Mouse (Mus musculus) C2C12 (cell line): ENCODE data around the gene Rtl1.

Experiments used
- CTCF ChIP-seq: IDR thresholded peaks from one replicate; pipeline ENCODE4 v1.5.1; 2011; ENCODE audit not compliant: control insufficient read depth, insufficient read depth, insufficient read length
- FOSL1 ChIP-seq: IDR thresholded peaks from one replicate; pipeline ENCODE4 v1.8.0; 2011; ENCODE audit warnings: mild to moderate bottlenecking, low read length; ENCODE audit not compliant: poor library complexity, insufficient read depth, severe bottlenecking
- USF1 ChIP-seq: IDR thresholded peaks from one replicate; pipeline ENCODE4 v1.6.1; 2011; ENCODE audit warnings: low read depth, mild to moderate bottlenecking, control low read depth, moderate library complexity

DNA sequence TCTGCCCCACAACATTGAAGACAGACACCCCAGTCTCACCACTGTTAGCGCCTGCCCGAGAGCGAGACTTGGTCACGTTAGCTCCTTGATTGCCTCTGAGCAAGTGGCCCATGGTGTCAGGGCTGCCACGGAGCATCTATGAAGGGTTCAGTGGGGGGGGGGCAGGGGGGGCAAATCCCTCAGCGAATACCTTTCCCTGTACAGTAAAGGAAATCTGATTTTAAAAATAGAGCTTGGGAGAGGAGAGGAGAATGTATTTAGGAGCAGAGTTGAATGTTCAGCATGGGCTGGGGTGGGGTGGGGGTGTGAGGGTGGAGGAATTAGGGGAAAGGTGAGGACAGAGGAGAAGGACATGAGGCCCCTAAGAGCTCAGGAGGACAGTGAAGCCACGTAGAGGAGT, at the start of gene Rtl1:
- TF ChIP-seq CTCF (no peak), USF1 (no peak), FOSL1 (no peak)
